Mouse (Mus musculus): Measurements from ENCODE around the gene 1700056E22Rik. TPM values are rescaled to one million over a fixed set of nuclear protein-coding genes. Genes with fewer than 3 reads are reported as not detected.
A peak's percentile ranks its signal among the peaks of the same experiment; 100 is the strongest.

1700056E22Rik gene
- total RNA-seq, 2 experiments from 2014 or later: not detected

DNA sequence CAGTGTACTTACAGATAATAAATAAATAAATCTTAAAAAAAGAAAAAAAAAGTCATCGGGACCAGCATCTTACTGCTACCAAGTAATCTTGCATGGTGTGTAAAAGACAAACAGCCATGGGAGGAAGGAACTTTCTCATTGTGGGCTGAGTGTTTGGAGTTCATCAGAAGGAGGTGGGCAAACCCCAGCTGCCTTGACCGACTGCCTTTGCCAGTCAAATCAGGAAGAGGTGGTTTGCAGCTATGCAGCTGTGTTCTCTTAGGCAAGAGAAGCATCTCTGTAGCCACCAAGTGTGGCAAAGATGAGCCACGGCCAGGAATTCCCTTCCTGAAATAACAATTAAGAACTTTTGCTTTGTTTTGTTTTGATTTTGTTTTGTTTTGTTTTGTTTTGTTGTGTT, 20.0 kb downstream of the 1700056E22Rik start:
- no peak overlapping the region for H3K27ac ChIP-seq
- DNase-seq (ENCODE audit: extremely low spot score in 1 of 2, low spot score in 2 of 2): no peak
- no peak for TF ChIP-seq CTCF (IDR thresholded peaks at IDR 0.05)
- no peak overlapping the region for H3K4me3 ChIP-seq
- intact Hi-C loops (cut with DNase I): no loop called here

GRCm38 (mm10) chr1:184013106-184013505, 21.0 kb downstream of the 1700056E22Rik start, which contains the start of gene Dusp10:
TSS of gene Dusp10 (plus strand) at chr1:184013302.
- Histone ChIP-seq H3K27ac (no peak within 1 kb of the TSS), H3K4me3 (no peak within 1 kb of the TSS)
- intact Hi-C loops (cut with DNase I): no loop called here
- no peak for DNase-seq (ENCODE audit: extremely low spot score in 1 of 2, low spot score in 2 of 2)
- TF ChIP-seq CTCF (IDR thresholded peaks at IDR 0.05): no peak

GRCm38 (mm10) chr1:184011311-184011710, 22.8 kb downstream of the 1700056E22Rik start:
- no peak for DNase-seq (ENCODE audit: extremely low spot score in 1 of 2, low spot score in 2 of 2)
- no peak overlapping the region for H3K4me3 ChIP-seq
- intact Hi-C loops (cut with DNase I): no loop called here
- TF ChIP-seq CTCF (IDR thresholded peaks at IDR 0.05): no peak
- no peak overlapping the region for H3K27ac ChIP-seq

- no peak for TF ChIP-seq CTCF (IDR thresholded peaks at IDR 0.05)
- DNase-seq (ENCODE audit: extremely low spot score in 1 of 2, low spot score in 2 of 2): no peak
- Histone ChIP-seq H3K27ac (no peak overlapping the region), H3K4me3 (no peak overlapping the region)
- intact Hi-C loops (cut with DNase I): no loop called here
Measured at GRCm38 (mm10) chr1:184006086-184006485, 28.0 kb downstream of the 1700056E22Rik start.

DNA sequence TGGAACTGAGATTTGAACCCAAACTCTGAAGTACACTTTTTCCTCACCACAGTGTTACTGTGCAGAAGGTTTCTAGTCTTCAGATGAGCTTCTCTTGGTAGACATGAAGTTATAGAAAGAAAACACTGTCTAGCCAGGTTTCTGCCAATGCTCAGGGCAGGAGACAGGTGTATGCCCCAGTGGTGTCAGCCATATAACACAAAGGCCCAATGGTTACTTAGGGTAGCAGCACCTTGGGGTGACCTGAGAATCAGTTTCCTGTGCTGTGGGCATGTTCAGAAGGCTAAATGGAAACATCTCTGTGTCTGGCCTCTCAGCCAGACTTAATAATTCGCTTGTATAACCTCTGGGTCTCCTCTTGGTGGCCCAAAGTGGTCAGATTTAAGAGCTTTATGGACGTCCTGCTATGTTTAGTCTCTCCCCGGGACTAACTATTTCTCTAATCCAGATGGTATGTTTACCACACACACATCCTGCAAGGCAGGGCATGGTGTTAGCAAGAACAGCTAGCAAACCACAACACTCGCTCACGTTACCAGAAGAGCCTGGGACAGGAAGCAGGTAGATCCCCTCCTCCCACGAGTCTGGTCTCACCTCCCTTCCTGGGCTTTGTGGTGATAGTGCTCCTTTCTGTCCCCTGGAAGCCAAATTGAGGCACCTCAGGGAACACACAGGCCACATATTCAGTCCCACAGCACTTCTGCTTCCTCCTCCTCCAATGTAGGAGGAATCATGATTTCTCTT, 28.6 kb downstream of the 1700056E22Rik start:
- intact Hi-C loops (cut with DNase I): no loop called here
- H3K4me3 ChIP-seq: no peak overlapping the region
- TF ChIP-seq CTCF (IDR thresholded peaks at IDR 0.05): no peak
- H3K27ac ChIP-seq: no peak overlapping the region
- no peak for DNase-seq (ENCODE audit: extremely low spot score in 1 of 2, low spot score in 2 of 2)

- no peak for DNase-seq (ENCODE audit: extremely low spot score in 1 of 2, low spot score in 2 of 2)
- TF ChIP-seq CTCF (IDR thresholded peaks at IDR 0.05): no peak
- intact Hi-C loops (cut with DNase I): no loop called here
- Histone ChIP-seq H3K27ac (no peak overlapping the region), H3K4me3 (no peak overlapping the region)
Measured at GRCm38 (mm10) chr1:184004311-184004710, 29.8 kb downstream of the 1700056E22Rik start.

DNA sequence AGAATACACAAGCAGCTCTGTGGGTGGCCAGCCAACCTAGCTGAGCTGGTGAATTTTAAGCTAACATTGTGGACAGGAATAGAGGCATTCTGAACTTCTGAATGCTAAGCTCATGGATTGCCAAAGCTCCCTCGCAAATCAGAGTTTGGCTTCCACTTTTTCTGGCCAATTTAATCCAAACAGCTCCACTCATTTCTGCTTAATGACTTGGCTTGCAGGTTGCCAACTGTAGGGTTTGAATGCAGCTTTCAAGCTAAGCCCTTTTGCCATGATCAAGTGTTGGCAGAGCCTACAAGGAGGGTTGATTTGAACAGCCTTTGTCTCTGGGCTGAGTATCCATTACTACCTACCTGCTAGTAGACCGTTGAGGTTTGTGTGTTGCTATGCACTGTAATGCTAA, 31.6 kb downstream of the 1700056E22Rik start:
- intact Hi-C loops (cut with DNase I): no loop called here
- DNase-seq (ENCODE audit: extremely low spot score in 1 of 2, low spot score in 2 of 2): peak in 1 of 2 experiments; percentile 10
- Histone ChIP-seq H3K27ac (no peak overlapping the region), H3K4me3 (no peak overlapping the region)
- no peak for TF ChIP-seq CTCF (IDR thresholded peaks at IDR 0.05)

GRCm38 (mm10) chr1:183997207-183997606, 36.9 kb downstream of the 1700056E22Rik start:
- no peak overlapping the region for H3K4me3 ChIP-seq
- TF ChIP-seq CTCF (IDR thresholded peaks at IDR 0.05): no peak
- no peak overlapping the region for H3K27ac ChIP-seq
- intact Hi-C loops (cut with DNase I): no loop called here
- DNase-seq (ENCODE audit: extremely low spot score in 1 of 2, low spot score in 2 of 2): no peak

DNA sequence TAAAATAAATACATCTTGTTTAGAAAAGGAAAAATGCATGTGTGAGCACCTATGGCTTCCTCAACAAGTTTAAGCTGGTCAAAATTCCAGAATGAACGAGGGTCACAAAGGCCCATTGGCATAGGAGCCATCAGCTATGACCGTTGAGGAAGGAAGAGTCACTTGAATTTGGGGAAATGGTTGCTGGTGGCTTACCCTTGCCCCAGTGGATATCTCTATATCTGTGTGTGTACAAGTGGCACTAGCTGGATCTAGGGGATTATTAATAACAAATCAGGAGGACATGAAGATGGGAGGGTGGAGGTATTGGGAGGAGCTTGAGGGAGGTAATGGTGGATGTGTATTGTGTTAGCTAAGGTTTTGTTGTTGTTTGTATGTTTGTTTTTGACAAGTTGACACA, 42.2 kb downstream of the 1700056E22Rik start:
- intact Hi-C loops (cut with DNase I): no loop called here
- H3K27ac ChIP-seq: no peak overlapping the region
- DNase-seq (ENCODE audit: extremely low spot score in 1 of 2, low spot score in 2 of 2): no peak
- no peak for TF ChIP-seq CTCF (IDR thresholded peaks at IDR 0.05)
- no peak overlapping the region for H3K4me3 ChIP-seq

DNA sequence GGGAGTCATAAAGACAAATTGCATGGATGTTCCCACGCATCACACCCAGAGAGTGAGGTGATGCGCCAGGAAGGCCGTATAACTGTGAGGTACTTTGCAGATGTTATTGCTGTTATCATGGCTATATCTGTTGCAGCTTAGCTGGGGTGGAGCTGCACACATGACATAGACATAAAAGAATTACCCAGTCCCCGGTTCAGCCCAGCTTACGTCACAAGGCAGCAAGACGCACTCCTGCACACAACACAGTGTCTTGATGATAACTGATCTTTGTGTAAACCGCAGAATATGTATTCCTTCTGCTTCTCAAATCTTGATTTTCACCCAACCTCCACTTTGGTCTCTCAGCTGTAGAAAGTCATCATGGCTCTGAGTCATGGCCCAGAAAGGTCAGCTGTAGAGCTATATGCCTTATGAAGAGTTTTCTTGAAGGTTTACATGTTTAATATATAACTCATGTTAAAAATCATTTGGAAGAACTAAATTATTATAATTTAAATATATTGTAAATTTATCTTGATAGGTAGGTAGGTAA, 46.3 kb downstream of the 1700056E22Rik start:
- no peak for DNase-seq (ENCODE audit: extremely low spot score in 1 of 2, low spot score in 2 of 2)
- H3K27ac ChIP-seq: no peak overlapping the region
- intact Hi-C loops (cut with DNase I): no loop called here
- no peak overlapping the region for H3K4me3 ChIP-seq
- TF ChIP-seq CTCF (IDR thresholded peaks at IDR 0.05): no peak

Other genes starting within 250 kb of the 1700056E22Rik start
- gene Dusp10, start 21.0 kb downstream of the 1700056E22Rik start, total RNA-seq (2021): 1 to 10 TPM; 6.1 to 6.8 TPM